Mouse (Mus musculus): ENCODE data around the gene Espl1.

- TF ChIP-seq POLR2AphosphoS5 (IDR thresholded peaks at IDR 0.05; ENCODE audit: insufficient replicate concordance, low read depth, low read length) (no peak), GATA1 (IDR thresholded peaks at IDR 0.05; ENCODE audit: borderline replicate concordance, low read length) (no peak), CTCF (IDR thresholded peaks at IDR 0.05; ENCODE audit: low read depth, low read length) (no peak), TAL1 (conservative IDR thresholded peaks at IDR 0.05; ENCODE audit: low read depth, low read length) (no peak), GATA2 (IDR thresholded peaks at IDR 0.05; ENCODE audit: borderline replicate concordance, low read depth, low read length) (no peak)
Measured at GRCm38 (mm10) chr15:102255547-102256255, 40.4 kb upstream of the Espl1 start.

Data from G1E (cell line).